Mouse (Mus musculus) lung, postnatal 14 days (tissue): Measurements from ENCODE around the gene Tcf7.

Source experiments
- DNase-seq: peaks from one replicate; pipeline ENCODE4 v3.0.0; 2021

Gene Tcf7

DNA sequence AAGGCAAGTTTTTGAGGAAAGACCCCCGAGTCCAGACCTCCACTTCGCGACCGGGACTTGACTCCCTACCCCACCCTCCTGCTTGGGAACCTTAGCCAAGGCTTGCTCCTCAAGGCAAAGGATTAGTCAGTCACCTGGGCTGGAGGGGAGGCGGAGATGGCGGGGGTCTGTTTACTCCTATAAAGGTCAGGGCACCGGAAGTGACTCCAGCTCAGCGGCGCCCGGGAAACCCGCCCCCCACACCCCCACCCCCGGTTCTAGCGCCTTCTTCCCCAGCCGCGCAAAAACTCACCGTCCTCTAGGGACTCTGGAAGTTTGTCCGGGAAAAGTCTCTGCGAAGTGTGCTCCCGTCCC is 417 bp downstream of the Tcf7 start:
- no peak for DNase-seq

DNA sequence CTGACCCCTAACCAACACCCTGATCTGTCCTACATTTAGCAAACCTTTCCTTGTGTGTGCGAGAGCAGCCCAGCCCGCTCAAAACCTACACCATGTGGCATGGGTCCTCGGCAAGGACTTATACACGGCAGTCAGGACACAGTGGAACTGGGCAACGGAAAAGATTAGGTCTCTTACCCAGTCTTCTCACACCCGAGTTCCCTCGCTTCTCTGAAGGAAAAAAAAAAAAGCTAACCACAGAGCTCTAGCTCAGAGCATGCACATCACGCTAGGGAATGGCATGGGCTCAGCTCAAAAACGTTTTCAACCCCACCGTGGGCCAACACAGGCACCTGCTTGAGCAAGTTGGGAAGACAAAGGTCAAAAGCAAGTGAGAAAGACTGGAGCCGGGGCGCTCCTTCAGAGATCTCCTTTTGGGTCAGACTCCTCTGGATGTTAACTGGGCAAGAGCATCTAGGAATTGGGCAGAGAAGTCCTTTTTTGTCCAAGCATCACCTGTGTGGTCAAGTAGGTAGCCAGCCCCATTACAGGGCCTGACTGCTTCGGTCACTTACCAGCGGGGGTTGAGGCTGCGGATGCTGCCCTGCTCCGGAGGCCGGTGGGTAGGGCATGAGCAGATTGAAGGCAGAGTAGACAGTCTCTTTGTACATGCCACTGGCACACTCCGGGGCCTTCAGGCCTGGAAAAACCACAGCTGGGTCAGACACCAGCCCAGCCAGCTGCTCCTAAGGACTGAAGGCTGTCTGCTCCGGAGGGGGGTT is 1.1 kb downstream of the Tcf7 start:
- DNase-seq = no peak

DNA sequence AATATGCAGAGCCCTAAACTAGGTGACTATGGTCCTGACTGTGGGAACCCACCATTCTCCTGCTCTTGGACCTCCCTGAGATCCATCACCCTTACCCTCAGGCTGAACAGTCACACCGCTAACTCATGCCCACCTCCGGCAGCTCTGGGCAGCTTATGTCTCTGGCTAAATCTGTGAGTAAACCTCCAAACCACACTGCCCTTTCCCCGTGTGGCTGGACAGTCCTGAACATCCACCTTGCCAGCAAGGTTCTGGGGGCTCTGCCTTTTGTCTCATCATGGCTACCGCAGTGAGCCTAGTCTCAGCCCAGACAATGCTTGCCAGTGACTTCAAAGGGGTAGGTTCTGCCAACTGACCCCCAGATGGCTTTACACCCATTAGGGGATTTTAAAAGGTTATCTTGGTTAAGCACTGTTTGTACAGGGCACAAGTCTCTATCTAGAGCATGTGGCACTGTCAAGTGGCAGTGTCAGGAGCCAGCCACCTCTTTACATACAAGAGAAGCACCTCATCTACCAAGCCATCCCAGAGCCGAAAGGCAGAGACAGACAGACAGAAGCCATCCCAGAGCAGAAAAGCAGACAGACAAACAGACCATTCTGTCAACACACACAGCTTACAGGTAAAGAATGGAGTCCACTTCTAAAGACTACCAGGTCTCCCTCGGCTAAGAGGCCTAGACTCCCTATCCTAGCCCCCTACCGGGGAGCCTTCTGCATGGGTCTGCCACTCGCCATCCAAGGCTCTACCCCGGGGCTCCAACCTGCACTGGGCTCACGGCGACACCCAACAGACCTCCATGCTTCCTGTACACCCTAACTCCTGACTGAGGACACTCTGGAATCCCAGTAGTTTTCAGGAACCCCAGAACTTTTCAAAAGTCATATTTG is 2.0 kb downstream of the Tcf7 start:
- no peak for DNase-seq

DNA sequence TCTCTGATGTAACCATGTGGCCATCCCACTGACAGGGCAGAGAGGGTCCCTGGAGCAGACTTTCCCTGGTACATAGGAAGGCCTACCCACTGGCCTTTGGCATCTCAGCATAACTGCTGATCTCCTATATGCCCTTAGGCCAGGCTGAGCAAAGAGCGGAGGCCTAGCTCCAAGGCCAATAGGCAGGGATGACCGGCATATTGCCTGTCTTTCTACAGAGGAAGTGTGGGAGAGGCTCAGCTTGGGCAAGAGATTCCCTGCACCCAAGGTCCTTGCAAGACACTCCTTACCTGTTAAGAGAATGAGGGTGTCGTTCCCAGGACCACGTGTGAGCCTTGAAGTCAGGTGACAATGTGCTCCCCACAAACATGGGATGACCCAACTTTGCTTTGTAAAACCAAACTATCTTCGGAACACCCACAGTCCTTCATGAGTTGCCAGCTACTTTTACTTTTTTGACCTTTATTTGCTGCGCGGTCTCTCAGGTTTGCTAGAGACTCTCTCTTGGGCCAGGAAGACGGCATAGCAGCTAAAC is 3.1 kb downstream of the Tcf7 start:
- DNase-seq = no peak

DNA sequence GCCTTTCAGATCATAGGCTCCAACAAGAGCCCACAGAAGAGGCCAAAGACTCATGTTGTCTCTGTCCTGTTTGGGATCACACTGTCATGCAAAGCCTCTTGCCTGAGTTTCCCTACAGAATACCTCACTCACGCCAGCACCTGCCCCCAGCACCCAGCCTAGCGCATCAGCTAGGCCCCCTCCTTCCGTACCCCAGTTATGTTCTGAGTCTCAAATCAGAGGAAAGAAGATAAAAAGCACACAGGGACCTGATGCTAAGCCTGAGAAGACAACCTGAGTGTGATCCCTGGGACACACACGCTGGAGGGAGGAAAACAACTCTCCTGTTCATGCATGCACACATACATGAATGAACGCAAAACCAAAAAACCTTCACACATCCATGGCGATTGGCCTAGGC is 3.8 kb downstream of the Tcf7 start:
- no peak for DNase-seq

DNA sequence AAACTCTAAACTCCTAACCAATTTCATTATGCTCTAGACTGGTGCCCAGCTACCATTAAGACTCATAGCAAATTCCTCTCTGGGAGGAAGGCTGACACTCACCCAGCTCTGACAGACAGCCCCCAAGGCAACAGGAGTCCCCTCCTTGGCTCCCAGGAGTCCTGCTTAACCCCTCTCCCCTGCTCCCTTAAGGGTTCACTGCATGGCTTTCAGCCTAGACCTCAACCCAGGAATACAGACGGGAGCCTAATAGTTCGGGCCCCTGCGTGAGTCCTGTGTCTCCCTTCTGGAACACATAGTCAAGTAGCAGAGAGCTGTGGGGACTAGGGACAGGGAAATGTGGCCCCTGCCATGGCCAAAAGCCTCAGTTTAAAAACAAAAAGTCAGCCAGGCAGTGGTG is 4.7 kb downstream of the Tcf7 start:
- DNase-seq = no peak

DNA sequence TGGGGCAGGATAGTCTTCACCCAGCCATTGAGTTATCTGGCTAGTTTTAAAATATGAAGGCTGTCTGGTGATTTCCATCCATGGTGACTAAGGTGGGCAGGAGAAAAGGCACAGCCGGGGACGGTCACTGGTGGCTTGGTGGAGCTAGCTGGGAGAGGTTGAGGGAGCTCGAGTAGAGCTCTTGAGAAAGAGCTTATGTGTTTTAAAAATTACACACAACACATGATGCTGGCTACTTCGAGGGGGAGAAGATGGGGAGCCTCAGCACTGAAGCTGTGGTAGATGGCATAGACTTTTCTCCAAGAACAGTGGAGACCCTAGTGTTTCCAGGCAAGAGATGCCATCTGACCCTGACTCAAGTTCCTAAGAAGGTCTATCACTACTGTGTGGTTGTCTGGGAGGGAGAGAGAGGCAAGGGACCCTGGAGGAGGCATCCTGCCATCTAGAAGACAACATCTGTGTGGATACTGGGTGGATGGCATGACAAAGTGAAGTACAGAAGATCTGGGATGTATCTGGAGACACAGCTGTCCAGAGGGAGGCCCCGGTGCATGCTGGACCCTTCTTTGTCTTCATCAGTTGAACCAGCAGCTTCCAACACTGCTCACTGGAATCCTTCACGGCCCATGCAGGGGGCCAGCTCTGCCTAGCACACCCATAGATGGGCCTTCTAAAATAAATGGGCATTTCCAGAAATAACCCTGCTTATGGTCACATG is 5.2 kb downstream of the Tcf7 start:
- no peak for DNase-seq

DNA sequence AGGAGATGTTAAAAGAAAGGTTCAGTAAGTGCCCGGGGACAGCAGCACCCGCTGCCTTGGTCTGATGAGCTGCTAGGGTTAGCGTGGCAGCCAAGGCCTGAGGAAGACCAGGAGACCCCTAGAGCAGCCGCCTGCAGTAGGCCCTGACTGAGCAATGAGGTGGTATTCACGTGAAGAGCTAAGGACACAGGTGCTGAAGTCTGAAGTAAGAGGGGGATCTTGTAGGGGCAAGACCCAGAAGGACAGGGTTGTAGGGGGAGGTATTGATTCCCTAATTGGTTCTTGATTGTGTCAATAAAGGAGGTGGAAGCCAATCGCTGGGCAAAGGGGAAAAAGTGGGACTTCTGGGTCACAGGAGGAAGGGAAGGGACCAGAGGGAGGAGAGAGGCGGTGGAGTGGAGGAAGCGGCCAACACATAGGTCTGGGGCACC is 5.8 kb downstream of the Tcf7 start:
- DNase-seq = no peak

DNA sequence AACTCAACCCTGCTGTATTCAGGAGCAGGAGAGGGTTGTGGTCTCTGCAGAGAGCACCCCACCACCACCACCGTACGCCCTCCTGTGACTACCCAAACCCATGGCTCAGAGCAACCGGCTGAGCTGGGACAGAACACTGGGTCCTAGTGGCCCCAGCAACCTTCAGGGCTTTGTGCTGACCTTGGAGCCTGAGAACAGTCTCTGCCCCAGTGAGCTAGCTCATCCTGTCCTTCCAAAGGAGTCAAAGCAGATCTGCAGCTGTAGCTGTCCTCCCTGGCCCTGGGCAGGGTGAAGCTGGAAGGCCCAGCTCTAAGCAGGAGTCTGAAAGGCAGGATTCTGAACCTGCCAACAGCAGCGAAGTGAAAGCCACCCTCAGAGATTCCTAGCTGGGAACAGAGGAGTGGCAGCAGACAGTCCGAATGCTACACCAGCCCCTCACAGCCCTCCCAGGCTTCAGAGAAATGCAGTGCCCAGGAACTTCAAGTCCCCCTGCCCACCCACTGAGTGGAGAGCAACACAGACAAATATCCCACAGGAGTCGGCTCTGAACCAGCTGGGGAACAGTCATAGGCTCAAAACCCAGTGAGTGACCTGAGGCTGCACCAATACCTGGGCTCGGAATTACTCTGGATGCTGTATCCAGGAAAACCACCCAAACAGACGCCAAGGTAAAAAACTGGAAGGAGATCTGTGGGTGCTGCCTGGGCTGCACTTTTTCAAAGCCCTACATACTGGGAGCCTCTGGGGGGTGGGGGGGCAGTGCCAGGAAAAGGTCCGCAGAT is 6.8 kb downstream of the Tcf7 start:
- DNase-seq = no peak

DNA sequence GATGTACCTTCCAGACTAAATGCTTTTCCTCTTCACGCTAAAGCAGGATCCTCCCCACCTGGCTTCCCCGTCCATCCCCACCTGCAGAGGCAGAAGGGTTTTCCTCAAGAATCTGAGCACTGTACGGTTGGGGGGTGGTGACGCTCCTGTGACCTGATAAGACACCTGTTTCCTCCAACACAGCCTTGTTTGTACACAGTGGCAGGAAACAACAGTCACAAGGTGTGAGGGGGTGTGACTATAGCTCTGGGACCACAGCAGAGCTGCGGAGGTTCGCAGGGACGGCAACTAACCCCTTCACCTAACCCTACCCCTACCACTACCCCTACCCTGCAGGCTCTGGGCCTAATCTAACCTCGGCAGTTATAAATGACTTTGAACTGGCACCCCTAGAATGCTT is 7.4 kb downstream of the Tcf7 start:
- no peak for DNase-seq

DNA sequence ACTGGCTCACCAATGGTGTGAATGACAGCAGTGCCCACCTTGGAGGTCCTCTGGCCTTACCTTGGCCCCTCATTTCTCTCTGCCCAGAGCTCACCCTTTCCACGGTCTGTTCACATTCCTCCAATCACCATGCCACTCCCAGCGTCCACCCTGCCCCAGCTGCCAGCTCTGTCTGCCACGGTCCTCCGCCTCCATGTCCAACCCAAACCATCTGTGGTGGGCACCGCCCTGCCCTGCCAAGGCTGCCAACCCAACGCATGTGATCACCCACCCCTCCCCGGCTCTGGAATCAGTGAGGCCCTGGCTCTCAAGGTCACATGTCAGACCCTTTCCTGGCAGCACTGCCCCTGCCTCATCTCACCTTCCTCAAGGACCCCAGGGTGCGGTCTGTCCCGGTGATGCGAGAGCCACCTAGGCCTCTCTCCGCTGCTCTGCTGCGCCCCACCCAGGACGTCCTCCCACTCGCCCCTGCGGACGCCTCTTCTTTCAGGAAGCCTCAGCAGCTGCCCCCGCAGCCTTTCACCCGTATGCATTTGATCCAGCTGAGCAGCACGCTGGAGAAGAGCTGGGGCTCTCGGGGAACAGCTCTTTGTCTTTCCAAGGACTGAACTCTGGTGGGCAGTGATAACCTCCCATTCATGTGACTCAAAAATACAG is 8.2 kb downstream of the Tcf7 start:
- DNase-seq = no peak

DNA sequence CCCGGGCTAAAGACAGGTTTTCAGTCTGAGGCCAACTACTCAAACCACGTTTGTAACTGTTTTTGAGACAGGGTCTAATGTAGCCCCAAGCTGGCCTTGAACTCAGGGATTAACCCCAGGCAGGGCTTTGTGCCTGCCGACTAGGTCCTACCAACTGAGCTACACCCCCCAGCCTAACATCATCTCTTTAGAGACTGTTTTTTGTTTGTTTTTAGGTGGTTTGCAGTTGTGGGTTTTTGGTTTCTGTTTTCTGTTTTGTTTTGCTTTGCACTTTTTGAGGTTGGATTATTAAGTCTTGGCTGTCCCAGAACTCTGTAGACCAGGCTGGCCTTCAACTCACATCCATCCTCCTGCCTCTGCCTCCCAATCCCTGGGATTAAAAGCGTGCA is 8.9 kb downstream of the Tcf7 start:
- no peak for DNase-seq

DNA sequence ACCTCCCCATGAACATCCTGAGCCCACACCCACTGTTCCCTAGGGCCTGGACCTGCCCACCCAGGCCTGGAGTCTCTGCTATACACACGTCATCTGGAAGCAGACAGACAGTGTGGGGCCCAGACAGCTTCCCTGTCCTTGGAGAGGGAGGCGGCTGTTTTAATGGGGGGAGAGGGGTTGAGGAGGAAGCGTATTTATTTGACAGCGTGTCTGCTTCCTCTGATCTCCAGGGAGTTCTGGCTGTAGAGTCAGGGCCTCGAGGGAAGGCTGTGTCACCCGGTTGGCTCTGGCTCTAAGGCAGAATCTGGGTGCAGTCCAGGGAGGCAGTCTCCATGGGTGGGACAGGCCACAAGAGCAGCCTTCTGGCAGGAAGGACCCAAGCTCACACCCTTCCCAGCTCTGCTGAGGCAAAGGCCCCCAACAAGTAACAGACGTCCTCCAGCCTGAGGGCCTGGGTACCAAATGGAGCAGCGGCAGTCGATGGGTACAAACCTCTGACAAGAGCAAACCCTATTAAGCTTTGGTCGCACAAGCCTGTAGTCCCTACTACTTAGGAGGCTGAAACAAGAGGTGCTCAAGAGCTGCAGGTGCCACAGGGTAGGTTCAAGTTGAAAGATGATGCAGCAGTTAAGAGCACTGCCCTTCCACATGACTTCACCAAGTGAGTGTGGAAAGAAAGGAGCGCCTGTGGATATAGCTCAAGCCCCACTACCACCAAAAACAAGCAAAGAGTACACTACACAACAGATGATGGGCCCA is 9.5 kb downstream of the Tcf7 start:
- peak; percentile 80 for DNase-seq

DNA sequence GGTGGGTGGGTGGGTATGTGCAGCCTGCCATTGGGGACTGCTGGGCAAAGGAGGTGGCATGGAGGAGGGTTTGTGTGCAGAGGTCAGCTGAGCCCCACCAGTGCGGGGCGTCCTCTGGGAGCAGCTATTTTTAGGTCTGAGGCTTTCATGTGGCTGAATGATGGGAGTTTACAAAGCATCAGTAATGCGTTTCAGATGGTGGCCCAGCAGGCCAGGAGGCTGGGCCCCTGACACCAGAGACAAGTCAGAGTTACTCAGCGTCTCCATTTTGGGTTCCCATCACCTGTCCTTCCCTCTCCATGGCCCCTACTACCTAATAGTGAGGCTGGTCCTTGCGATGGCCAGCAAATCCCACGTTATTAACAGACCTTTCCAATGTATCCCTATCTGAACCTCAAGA is 10.2 kb downstream of the Tcf7 start:
- DNase-seq = no peak

DNA sequence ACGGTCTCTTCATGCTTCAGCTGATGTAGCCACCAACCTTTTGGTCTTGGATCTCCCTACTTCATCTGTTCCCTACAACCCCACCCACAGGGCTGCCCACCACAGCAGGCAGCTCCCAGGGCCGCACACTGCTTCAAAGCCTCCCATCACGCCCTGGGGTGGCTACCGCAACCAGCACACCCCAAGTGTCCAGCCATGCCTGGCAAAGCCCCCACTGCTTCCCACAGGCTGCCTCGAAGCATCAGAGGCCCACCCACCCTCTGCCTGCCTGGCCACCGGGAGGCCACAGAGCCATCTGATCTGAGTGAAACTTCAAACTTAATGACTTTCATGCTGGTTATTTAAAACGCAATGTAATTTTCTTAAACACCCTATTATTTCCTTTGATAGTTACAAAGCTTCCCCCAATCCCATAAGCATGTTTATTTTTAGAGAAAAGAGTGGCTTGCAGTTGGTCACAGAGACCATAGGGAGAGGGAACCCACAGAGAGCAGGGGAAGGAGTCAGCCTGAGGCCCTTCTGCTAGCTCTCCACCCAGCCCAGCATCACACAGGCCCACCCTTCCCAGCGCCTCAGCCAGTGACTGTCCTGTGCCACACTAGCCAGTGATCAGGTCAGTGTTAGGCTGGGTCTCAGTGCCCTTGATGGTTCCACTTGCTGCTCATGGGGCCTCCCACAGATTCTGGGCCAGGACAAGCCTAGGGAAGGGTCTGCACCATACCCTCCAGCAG is 10.9 kb downstream of the Tcf7 start:
- no peak for DNase-seq

DNA sequence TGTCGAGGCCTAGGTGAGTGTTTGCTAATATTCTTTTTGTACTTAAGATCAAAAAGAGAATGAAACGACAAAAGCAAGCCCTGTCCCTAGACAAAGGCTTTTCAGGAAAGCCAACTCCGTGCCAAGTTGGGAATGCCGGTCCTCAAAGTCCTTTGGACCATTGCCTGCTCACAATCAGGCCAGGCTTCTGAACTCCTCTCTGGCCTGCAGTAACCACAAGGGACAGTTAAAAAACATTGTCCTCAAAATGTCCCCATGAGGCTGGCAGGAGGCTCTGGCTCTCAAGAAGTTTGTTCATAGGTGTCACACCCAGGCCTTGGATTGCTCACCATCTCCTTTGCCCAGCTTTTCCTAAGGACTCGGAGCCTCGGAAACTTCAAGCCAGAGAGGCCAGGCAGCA is 13.0 kb downstream of the Tcf7 start:
- DNase-seq = peak; percentile 57

DNA sequence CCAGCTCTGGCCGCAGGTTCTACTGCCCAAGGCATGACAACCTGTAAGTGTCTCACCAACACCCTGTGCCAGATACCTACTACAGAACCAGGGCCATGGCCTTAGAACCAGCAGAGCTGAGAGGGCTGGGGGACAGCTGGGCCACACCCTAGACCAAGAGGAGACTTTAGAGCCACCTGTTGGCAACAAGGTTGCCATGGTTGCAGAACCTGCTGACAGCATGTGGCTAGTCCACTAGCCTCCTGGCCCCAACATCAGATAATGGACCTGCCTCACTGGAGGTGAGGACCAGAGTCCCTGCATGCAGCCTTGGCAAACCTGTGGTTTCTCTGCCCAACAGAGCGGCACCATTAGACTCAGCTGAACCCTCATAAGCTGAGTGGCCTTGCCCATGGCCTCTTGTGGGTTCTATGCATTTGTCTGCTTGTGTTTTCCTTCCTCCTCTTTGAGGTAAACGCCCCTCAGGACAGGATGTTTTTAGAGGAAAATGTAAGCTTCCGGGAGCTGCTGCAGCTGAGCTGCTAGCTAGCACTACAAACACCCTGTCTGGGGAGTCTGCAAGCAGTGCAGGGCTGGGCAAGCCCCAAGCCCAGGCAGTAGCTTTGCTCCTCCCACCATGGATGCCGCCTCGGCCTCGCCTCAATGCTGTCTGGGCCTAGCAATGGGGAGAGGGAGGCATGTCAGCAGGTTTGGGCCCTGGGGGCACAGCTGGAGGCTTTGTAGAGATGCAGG is 14.5 kb downstream of the Tcf7 start:
- DNase-seq = peak; percentile 64

DNA sequence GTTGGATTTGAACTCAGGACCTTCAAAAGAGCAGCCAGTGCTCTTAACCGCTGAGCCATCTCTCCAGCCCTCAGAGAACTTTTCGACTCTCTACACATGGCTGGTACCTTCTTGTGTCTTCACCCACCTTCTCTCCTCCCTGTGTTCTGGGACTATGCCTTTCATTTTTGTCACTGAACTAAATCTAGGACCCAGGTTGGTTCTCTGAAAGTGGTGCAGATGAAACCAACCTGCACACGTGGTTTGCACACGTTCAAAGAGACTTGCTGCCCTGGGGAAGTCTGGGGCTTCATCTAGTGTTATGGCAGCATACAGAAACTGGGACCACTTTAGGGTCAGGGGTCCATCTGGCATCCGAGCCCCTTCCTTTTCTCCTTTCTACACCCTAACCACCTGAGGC is 15.5 kb downstream of the Tcf7 start:
- DNase-seq = no peak

DNA sequence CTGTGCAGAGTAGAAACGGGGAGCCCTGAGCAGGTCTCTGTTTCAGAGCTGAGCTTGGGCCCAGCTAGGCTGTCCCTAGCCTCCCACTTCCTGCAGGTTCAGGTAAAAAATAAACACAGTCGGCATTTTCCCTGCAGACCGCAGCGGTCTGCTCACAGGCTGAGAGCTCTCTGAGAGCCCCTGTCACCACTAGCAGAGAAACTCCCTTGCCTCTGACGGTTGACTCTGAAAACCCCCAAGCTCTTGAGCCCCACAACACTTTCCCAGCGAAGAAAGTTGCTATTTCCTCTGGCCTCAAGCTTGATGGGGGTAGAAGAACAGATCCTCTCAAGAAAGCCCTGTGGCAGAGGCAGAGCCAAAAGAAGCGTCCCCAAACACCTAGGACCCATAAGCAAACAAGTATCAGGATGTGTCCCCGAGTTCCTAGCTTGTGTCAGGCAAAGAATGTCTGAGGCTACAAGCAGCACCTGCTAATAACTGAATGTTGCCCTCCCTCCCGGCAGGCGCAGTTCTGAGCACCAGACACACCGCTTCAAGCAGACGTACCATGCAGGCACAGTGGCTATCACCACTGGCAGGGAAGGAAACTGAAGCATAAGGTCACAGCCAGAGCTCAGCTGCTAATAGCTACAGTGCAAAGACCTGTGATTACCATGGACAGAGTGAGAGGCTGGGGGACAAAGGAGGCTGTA is 17.1 kb downstream of the Tcf7 start:
- DNase-seq = no peak
